Comparison of ENCODE assay signal across 10 mouse cellular contexts in the genomic region with DNA sequence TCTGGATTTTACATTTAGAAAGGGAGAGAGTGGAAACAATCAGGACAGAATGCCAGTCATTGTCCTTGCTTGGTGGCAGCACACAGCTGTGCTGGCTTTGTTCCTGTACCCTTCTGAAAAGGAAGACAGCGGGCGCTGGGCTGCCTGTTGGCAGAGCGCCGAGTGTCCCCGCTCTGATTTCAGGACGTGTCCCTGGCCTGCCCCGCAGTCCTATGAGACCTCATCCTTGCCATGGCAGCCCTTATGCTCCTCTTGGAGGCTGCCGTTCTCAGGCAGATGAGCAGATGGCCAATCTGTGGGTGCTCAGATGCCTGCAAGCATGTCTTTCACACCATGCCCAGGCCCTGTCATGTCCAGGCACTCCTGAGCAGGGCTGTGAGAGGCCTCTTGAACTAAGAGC. TPM values are rescaled to one million over a fixed set of nuclear protein-coding genes. Genes with fewer than 3 reads are reported as not detected.
A peak's percentile ranks its signal among the peaks of the same experiment; 100 is the strongest.
DNase-seq lines count a peak whose midpoint lies in the region; ATAC-seq lines count a peak whose summit lies in the region.
"Had no signal": no experiment of that assay in that cellular context is flagged by ENCODE, and none has a peak within 500 bp of the region (broad histone marks: within the 10 kb centered on the region; RNA-seq: fewer than 3 reads in every experiment).

No protein-coding gene starts in this region.

- H3K4me3 ChIP-seq in heart, embryonic 12.5 days, result no peak overlapping the region

- DNase-seq in adrenal gland, adult 2 months, result peak; percentile 10
- no peak for DNase-seq in adrenal gland, postnatal 4 days (ENCODE audit: low spot score in 2 of 2)
- peak; percentile 43 to 45 for DNase-seq in right cerebral cortex, postnatal 10 days (ENCODE audit: low spot score in 2 of 2)
- no peak for DNase-seq in right cerebral cortex, postnatal 36 days (ENCODE audit: low spot score in 2 of 2)
- peak; percentile 67 for DNase-seq in layer of hippocampus, adult 11-12 months (ENCODE audit: low spot score)
- no peak for DNase-seq in ovary, postnatal 14 days (ENCODE audit: low spot score)
- no peak for DNase-seq in thymus, postnatal 14 days

- no peak for ATAC-seq in heart, embryonic 12.5 days (ENCODE audit: insufficient number of reproducible peaks, low FRiP score)

- H3K36me3 ChIP-seq in heart, embryonic 12.5 days, result no peaks in the 10 kb centered on the region

- no peaks in the 10 kb centered on the region for H3K27me3 ChIP-seq in heart, embryonic 12.5 days (replicated peaks)

- WGBS in heart, embryonic 12.5 days, result 73% methylated on average over 8 of the region's 8 CpGs

- no peak overlapping the region for H3K4me2 ChIP-seq in heart, embryonic 12.5 days

- H3K4me1 ChIP-seq in heart, embryonic 12.5 days (replicated peaks), result no peaks in the 10 kb centered on the region

- 0 out of 2 replicates have a peak, but pooled peaks cover 3% of the 10 kb centered on the region for H3K9me3 ChIP-seq in heart, embryonic 12.5 days (replicated peaks)

- H3K9ac ChIP-seq in heart, embryonic 12.5 days, result no peak overlapping the region

- no peak overlapping the region for H3K27ac ChIP-seq in heart, embryonic 12.5 days (ENCODE audit: poor library complexity, severe bottlenecking)

RNA-seq across cellular contexts. Expression of a gene that starts 17.7 kb away (rescaled TPM):
- total RNA-seq in adrenal gland, adult 2 months (2021), result 1 to 10 TPM; 3.9 to 5.5 TPM
- polyA plus RNA-seq in adrenal gland, adult 2 months (2012; rRNA removed), result 3.3 and 8.2 TPM in 2 replicates
- total RNA-seq in adrenal gland, postnatal 4 days (2021), result 10 to 100 TPM; 16.6 to 19.7 TPM
- 1.4 and 1.8 TPM in 2 replicates for polyA plus RNA-seq in heart, embryonic 12.5 days (2016; fragmentation: Nextera tagmentation; extraction: Ambion mirVana)
- total RNA-seq: common myeloid progenitor, adult 5-6 weeks; megakaryocyte, adult 5-6 weeks had no signal

Comparison
In these comparisons a context has a peak if more than half of its experiments do, and no peak if none do; other contexts are left out.
1. DNase-seq: peak in adrenal gland, adult 2 months (single experiment), right cerebral cortex, postnatal 10 days (2 of 2) and layer of hippocampus, adult 11-12 months (single experiment); none in adrenal gland, postnatal 4 days (0 of 2), right cerebral cortex, postnatal 36 days (0 of 2), ovary, postnatal 14 days (single experiment) and thymus, postnatal 14 days (single experiment).